Mouse (Mus musculus): ENCODE data around the gene Ank2. TPM values are rescaled to one million over a fixed set of nuclear protein-coding genes. Genes with fewer than 3 reads are reported as not detected.

Ank2 gene
- polyA plus RNA-seq, 1 experiment = not detected

GRCm38 (mm10) chr3:127208871-127209270 is 290.3 kb downstream of the Ank2 start:
- Histone ChIP-seq H3K36me3 (replicated peaks; ENCODE audit: low read length) (no peaks in the 10 kb centered on the region), H3K27me3 (replicated peaks) (no peaks in the 10 kb centered on the region), H3K4me3 (replicated peaks) (no peak overlapping the region), H3K9me3 (peaks cover 23% of the 10 kb centered on the region), H3K4me1 (no peaks in the 10 kb centered on the region)
- TF ChIP-seq GATA1 (IDR thresholded peaks at IDR 0.05; ENCODE audit: borderline replicate concordance, low read length) (no peak), FLI1 (IDR thresholded peaks at IDR 0.05; ENCODE audit: low read length) (no peak)

GRCm38 (mm10) chr3:127205883-127206434 is 293.2 kb downstream of the Ank2 start:
- TF ChIP-seq GATA1 (IDR thresholded peaks at IDR 0.05; ENCODE audit: borderline replicate concordance, low read length) (no peak), FLI1 (IDR thresholded peaks at IDR 0.05; ENCODE audit: low read length) (no peak)
- H3K4me1 ChIP-seq = no peaks in the 10 kb centered on the region
- H3K36me3 ChIP-seq (replicated peaks; ENCODE audit: low read length) = no peaks in the 10 kb centered on the region
- no peak overlapping the region for H3K4me3 ChIP-seq (replicated peaks)
- H3K9me3 ChIP-seq = peaks cover 34% of the 10 kb centered on the region
- H3K27me3 ChIP-seq (replicated peaks) = no peaks in the 10 kb centered on the region

GRCm38 (mm10) chr3:127202484-127203115 is 296.6 kb downstream of the Ank2 start:
- H3K27me3 ChIP-seq (replicated peaks) = no peaks in the 10 kb centered on the region
- H3K36me3 ChIP-seq (replicated peaks; ENCODE audit: low read length) = no peaks in the 10 kb centered on the region
- no peak overlapping the region for H3K4me3 ChIP-seq (replicated peaks)
- TF ChIP-seq FLI1 (IDR thresholded peaks at IDR 0.05; ENCODE audit: low read length) (no peak), GATA1 (IDR thresholded peaks at IDR 0.05; ENCODE audit: borderline replicate concordance, low read length) (no peak)
- no peaks in the 10 kb centered on the region for H3K4me1 ChIP-seq
- peaks cover 25% of the 10 kb centered on the region for H3K9me3 ChIP-seq

DNA sequence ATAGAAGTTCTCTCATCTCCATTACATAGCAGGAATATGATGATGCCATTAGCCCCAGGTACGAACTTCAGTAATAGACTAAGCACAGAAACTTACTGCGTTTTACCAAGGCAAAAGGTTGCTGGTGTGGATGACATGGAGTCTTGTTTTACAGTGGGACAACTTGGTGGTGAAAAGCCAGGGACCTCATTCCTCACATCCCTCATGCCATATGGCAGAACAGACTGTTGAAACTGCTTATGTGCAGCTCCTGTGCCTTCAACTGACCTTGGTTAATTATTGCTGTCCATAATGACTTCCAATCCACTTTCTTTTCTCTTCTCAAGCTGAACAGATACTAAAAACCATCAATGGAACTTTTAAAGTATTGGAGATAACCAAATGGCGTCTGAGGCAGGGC is 298.4 kb downstream of the Ank2 start:
- Histone ChIP-seq H3K9me3 (peaks cover 30% of the 10 kb centered on the region), H3K36me3 (replicated peaks; ENCODE audit: low read length) (no peaks in the 10 kb centered on the region), H3K27me3 (replicated peaks) (no peaks in the 10 kb centered on the region), H3K4me1 (no peaks in the 10 kb centered on the region), H3K4me3 (replicated peaks) (no peak overlapping the region)
- no peak for TF ChIP-seq GATA1 (IDR thresholded peaks at IDR 0.05; ENCODE audit: borderline replicate concordance, low read length)
- no peak for TF ChIP-seq FLI1 (IDR thresholded peaks at IDR 0.05; ENCODE audit: low read length)

DNA sequence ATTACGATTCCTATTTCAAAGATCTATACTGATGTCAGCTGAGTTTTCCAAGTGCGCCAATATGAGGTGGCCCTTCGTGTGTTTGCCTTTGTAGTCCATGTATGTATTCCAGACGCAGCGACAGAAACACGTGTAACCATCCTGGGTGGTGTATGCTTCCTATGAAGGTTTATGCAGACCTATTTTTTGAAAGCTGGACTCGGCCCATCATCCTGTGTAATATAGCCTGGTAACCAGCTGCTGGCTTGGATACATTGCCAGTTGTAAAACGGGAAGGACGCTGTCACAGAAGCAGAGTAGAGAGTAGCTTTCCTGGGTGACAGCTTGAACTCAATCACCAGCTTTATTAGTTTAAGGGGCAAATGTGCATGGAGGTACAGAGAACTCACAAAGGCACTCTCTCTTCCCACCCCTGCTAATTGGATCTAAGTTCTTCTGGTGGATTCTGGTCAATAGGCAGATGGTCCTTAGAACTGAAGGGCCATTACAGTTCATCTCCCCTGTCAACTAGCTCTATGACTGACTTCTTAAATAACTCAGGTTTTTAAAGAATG is 300.0 kb downstream of the Ank2 start:
- H3K4me1 ChIP-seq = no peaks in the 10 kb centered on the region
- H3K36me3 ChIP-seq (replicated peaks; ENCODE audit: low read length) = no peaks in the 10 kb centered on the region
- peaks cover 33% of the 10 kb centered on the region for H3K9me3 ChIP-seq
- H3K27me3 ChIP-seq (replicated peaks) = no peaks in the 10 kb centered on the region
- TF ChIP-seq FLI1 (IDR thresholded peaks at IDR 0.05; ENCODE audit: low read length) (no peak), GATA1 (IDR thresholded peaks at IDR 0.05; ENCODE audit: borderline replicate concordance, low read length) (no peak)
- no peak overlapping the region for H3K4me3 ChIP-seq (replicated peaks)

DNA sequence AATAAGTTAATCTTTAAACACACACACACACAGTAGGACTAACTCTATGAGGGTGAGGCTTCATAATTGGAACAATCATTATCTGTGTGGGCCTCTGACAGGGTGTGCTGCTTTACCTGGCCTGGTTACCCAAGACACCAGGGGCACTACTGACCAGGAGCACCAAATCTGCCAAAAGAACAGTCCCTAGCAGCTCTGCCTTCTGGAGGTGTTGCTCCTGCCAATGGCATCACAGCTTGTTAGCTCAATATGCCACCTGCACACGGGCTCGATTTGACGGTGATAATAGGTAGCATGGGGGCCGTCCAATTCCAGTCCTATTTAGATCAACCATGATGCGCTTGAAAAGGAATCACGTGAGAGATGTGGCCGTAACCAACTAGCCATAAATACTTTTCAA is 300.5 kb downstream of the Ank2 start:
- Histone ChIP-seq H3K27me3 (replicated peaks) (no peaks in the 10 kb centered on the region), H3K4me3 (replicated peaks) (no peak overlapping the region), H3K9me3 (peaks cover 33% of the 10 kb centered on the region), H3K4me1 (no peaks in the 10 kb centered on the region), H3K36me3 (replicated peaks; ENCODE audit: low read length) (no peaks in the 10 kb centered on the region)
- TF ChIP-seq FLI1 (IDR thresholded peaks at IDR 0.05; ENCODE audit: low read length) (no peak), GATA1 (IDR thresholded peaks at IDR 0.05; ENCODE audit: borderline replicate concordance, low read length) (no peak)

DNA sequence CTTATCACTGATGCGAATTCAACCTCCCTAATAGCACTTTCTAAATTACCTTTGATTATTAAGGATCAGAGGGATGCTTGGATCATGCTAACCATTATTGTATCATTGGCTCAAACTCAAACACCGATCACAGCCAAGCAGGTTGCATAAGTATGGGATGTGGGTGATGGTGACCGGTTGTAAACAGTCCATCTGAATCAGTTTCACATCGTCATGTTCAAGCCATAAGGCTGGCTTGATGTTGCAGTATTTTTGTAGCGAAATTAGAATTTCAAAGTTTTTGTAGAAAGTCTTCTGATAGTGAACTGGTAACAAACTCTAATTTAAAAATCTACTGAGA is 310.4 kb downstream of the Ank2 start:
- no peak overlapping the region for H3K4me3 ChIP-seq (replicated peaks)
- no peaks in the 10 kb centered on the region for H3K36me3 ChIP-seq (replicated peaks; ENCODE audit: low read length)
- no peaks in the 10 kb centered on the region for H3K4me1 ChIP-seq
- TF ChIP-seq FLI1 (IDR thresholded peaks at IDR 0.05; ENCODE audit: low read length) (no peak), GATA1 (IDR thresholded peaks at IDR 0.05; ENCODE audit: borderline replicate concordance, low read length) (no peak)
- H3K27me3 ChIP-seq (replicated peaks) = no peaks in the 10 kb centered on the region
- H3K9me3 ChIP-seq = 0 out of 2 replicates have a peak, but pooled peaks cover 7% of the 10 kb centered on the region

DNA sequence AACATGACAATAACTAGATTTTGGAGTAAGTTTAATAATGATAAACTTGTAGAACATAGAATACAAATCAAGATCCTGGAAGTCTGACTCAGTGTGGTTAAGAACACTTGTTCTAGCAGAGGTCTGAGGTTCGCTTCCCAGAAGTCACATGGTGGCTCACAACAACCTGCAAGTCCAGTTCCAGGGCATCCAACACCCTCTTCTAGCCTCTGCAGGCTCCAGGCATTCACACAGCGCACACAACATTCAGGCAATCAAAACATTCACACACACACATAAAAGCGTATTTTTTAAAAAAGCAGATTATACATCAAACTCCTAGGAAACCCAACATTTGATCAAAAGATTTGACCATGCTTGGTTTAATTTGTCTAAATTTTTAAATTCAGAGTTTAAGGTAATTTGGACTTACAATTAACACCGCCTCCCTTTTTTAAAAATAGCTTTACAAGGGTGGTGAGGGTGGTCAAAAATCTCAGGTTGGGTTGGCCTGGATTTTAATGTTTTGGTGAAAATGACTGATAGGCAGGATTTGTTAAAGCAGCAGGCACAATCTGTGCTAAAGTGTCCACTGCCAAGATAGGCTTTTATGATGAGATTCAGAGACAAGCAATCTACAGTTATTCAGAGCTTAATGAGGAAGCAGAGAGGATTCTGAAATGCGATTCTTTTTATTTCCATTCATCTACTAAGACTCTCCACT is 310.9 kb downstream of the Ank2 start:
- H3K4me3 ChIP-seq (replicated peaks) = no peak overlapping the region
- TF ChIP-seq GATA1 (IDR thresholded peaks at IDR 0.05; ENCODE audit: borderline replicate concordance, low read length) (no peak), FLI1 (IDR thresholded peaks at IDR 0.05; ENCODE audit: low read length) (no peak)
- H3K36me3 ChIP-seq (replicated peaks; ENCODE audit: low read length) = no peaks in the 10 kb centered on the region
- 0 out of 2 replicates have a peak, but pooled peaks cover 7% of the 10 kb centered on the region for H3K9me3 ChIP-seq
- H3K4me1 ChIP-seq = no peaks in the 10 kb centered on the region
- no peaks in the 10 kb centered on the region for H3K27me3 ChIP-seq (replicated peaks)

DNA sequence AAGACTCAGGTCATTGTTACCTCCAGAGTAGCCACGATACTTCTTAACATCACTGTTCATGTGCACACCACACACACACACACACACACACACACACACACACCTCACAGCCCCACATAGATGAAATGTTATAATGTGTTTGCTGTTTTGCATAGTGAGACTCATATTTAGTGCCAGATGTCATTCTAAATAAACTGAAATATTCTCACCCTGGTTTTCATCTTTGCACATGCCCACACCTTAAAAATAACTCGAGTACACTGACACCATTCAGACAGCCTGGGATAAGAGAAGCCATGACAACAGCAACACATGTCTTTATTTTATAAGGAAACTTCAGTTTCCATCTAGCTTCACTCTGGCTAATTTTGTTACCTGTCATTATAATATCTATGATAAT is 312.1 kb downstream of the Ank2 start:
- H3K27me3 ChIP-seq (replicated peaks) = no peaks in the 10 kb centered on the region
- no peak for TF ChIP-seq FLI1 (IDR thresholded peaks at IDR 0.05; ENCODE audit: low read length)
- TF ChIP-seq GATA1 (IDR thresholded peaks at IDR 0.05; ENCODE audit: borderline replicate concordance, low read length) = no peak
- H3K36me3 ChIP-seq (replicated peaks; ENCODE audit: low read length) = no peaks in the 10 kb centered on the region
- no peak overlapping the region for H3K4me3 ChIP-seq (replicated peaks)
- H3K9me3 ChIP-seq = 0 out of 2 replicates have a peak, but pooled peaks cover 7% of the 10 kb centered on the region
- H3K4me1 ChIP-seq = no peaks in the 10 kb centered on the region

DNA sequence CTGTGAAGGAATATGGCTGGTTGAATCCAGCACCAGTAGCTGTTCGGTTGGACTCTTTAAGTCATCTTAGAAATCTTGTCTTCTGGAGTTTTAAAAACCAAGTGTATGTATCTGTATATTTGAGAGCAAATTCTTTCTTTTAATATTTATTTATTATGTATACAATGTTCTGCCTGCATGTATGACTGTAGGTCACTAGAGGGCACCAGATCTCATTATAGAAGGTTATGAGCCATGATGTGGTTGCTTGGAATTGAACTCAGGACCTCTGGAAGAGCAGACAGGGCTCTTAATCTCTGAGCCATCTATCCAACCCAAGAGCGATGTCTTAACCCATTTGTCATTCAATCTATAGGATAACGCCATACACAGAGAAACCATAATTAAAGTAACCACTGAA is 312.9 kb downstream of the Ank2 start:
- H3K27me3 ChIP-seq (replicated peaks) = no peaks in the 10 kb centered on the region
- H3K4me3 ChIP-seq (replicated peaks) = no peak overlapping the region
- 0 out of 2 replicates have a peak, but pooled peaks cover 5% of the 10 kb centered on the region for H3K9me3 ChIP-seq
- no peaks in the 10 kb centered on the region for H3K4me1 ChIP-seq
- TF ChIP-seq FLI1 (IDR thresholded peaks at IDR 0.05; ENCODE audit: low read length) (no peak), GATA1 (IDR thresholded peaks at IDR 0.05; ENCODE audit: borderline replicate concordance, low read length) (no peak)
- H3K36me3 ChIP-seq (replicated peaks; ENCODE audit: low read length) = no peaks in the 10 kb centered on the region
